Mouse (Mus musculus) layer of hippocampus, postnatal 25 days (tissue): Measurements from ENCODE around the gene Mri1. TPM values are rescaled to one million over a fixed set of nuclear protein-coding genes. Genes with fewer than 3 reads are reported as not detected.

Source experiments
- DNase-seq, 2 experiments: peaks; one replicate each; pipeline ENCODE4 v3.0.0; 2022; ENCODE audit warnings: mixed read lengths in 2 of 2, low spot score in 1 of 2; ENCODE audit errors: extremely low spot score in 1 of 2
- microRNA-seq, 2 experiments: library from miRNA; unstranded; fragments of <30 nt; microRNA quantifications; one replicate each; pipeline ENCODE4 v1.2.0; 2021
- total RNA-seq, 2 experiments: library from RNA; stranded (reverse); gene quantifications; 2 replicates each; pipeline ENCODE4 v1.2.3; 2021

The Mri1 gene
- total RNA-seq, 2 experiments from 2014 or later, result 18.4 to 20.6 TPM

GRCm38 (mm10) chr8:84205073-84205472, 52.1 kb downstream of the Mri1 start:
- DNase-seq, result no peak

GRCm38 (mm10) chr8:84203975-84204772, 53.0 kb downstream of the Mri1 start:
- no peak for DNase-seq

DNA sequence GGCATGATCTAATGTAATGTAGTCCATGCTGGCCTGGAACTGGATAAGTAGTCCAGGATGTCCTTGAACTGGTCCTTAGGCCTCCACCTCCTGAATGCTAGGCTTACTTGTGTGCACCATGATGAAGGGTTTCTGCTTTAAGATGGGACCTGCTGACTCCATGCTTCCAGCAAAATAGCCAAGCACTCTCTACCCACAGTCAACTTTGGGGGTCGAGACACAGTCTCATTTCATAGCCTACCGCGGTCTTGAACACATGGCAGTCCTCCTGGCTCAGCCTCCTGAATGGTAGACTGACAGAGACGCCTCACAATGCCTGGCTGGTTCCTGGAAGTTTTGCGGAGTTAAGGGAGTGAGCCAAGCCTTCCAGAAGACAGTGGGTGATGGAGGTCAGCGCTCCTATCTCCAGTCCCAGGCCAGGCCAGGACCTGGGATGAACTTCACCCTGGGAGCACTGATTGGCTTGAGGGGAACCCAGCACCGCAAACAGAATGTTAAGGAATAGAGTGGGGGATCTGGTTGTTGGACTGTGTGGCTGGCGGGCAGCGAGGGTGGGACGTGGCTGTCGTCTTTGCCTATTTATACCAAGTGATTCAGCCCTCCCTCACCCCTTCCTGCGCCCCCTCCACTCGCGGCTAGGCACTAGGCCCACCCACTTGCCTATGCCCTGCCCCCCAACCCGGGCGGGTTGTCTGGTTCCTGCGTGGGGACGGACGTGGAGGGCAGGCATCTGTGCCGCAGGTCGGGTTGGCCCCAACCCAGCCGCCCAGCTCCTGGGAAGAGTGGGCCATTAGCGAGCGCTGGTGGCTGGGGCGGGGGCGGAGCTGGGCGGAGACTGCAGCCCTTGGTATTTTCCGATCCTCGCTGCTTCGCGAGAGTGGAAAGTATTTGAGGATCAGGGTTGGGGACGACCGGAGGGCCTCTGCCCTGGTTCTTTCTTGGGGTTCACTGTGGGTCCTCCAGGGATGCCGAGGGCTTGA, 53.9 kb downstream of the Mri1 start:
- DNase-seq, result no peak

- DNase-seq, result no peak
These were observed 54.7 kb downstream of the Mri1 start for GRCm38 (mm10) chr8:84202466-84202865.

GRCm38 (mm10) chr8:84201545-84202245, 55.4 kb downstream of the Mri1 start:
- DNase-seq, result no peak

DNA sequence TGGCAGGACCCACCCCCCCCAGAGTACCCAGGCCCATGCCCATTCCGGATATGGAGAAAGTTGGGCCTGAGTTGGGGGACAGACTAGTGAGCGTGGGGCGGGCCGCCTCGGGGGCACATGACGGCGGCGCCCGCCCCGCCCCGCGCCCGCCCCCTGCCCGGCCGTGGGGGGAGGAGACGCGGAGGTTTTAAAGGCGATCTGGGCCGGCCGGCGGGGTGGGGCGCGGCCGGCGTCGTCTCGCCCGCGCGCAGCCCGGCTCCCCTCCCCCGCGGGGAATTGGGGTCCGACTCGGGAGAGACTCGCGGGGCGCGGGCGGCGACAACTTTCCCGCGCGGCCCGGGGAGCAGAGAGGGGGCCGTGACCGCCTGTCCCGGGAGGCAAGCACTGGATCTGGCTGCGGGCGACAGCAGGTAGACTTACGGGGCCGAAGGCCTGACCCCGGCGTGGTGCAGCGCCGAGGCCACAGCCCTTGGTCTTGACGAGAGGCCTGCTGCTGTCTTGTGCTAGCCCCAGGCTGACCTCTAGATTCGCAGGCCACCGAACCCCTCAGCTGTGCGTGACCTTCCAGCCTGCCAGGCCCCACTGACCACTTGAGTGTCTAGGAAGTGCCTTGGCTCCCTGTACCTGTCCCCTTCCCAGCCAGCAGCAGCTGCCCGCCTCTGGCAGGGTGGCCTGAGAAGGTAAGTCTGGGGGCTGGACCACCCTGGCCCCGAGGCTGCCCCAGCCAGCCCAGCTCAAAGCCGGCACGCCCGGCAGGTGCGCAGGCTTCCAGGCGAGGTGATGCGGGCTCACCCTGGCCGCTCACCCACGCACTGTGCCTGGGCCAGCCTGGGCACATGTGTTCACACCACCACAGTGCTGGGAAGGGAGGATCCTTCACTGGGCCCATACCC, 56.2 kb downstream of the Mri1 start:
- no peak for DNase-seq

- no peak for DNase-seq
These were observed 57.0 kb downstream of the Mri1 start for GRCm38 (mm10) chr8:84200126-84200555.

Small RNA genes within 50 kb of the gene (microRNA-seq; reads per million reads assigned to microRNA genes)
- gene Mir23a (3,760 to 7,072 reads per million in 2 experiments), gene Mir24-2 (0 reads per million in 2 experiments), gene Mir27a (98.0 to 117 reads per million in 2 experiments), gene Mir3074-2 (0 reads per million in 2 experiments)

Other genes starting within 250 kb of the Mri1 start
- gene 2210011C24Rik, start 245.2 kb downstream of the Mri1 start, total RNA-seq, result 1 to 10 TPM; 1.9 to 2.3 TPM
- 1 to 10 TPM; 2.7 to 2.9 TPM for gene Palm3, start 235.9 kb downstream of the Mri1 start, total RNA-seq
- 1 to 10 TPM; 2.0 to 2.4 TPM for gene Il27ra, start 214.7 kb downstream of the Mri1 start, total RNA-seq
- gene Rln3, start 212.3 kb downstream of the Mri1 start, total RNA-seq, result not detected
- gene Gm10643, start 192.2 kb downstream of the Mri1 start, total RNA-seq, result 1 to 10 TPM; 4.4 to 4.5 TPM
- 10 to 100 TPM; 19.8 to 24.1 TPM for gene Rfx1, start 190.5 kb downstream of the Mri1 start, total RNA-seq
- gene Dcaf15, start 152.6 kb downstream of the Mri1 start, total RNA-seq, result 10 to 100 TPM; 18.5 to 19.1 TPM
- gene Podnl1, start 131.3 kb downstream of the Mri1 start, total RNA-seq, result not detected
- 10 to 100 TPM; 52.6 to 54.0 TPM for gene Cc2d1a, start 109.4 kb downstream of the Mri1 start, total RNA-seq
- gene 4930432K21Rik, start 109.3 kb downstream of the Mri1 start, total RNA-seq, result 1 to 10 TPM; 1.4 to 2.1 TPM
- gene Nanos3, start 72.1 kb downstream of the Mri1 start, total RNA-seq, result 1 to 10 TPM; 2.6 to 3.0 TPM
- 10 to 100 TPM; 16.5 to 20.4 TPM for gene Zswim4, start 20.3 kb downstream of the Mri1 start, total RNA-seq
- 100 to 1,000 TPM; 140 to 152 TPM for gene D8Ertd738e, start 7.6 kb downstream of the Mri1 start, total RNA-seq
- 10 to 100 TPM; 24.2 to 25.5 TPM for gene Ccdc130, start 13.1 kb upstream of the Mri1 start, total RNA-seq
- gene Cacna1a, start 131.1 kb upstream of the Mri1 start, total RNA-seq, result 100 to 1,000 TPM; 175 to 232 TPM